Mouse (Mus musculus) urinary bladder, postnatal 10 days (tissue): ENCODE data around the gene Cpne4.
A peak's percentile ranks its signal among the peaks of the same experiment; 100 is the strongest.

Experiments used
- DNase-seq: peaks from one replicate; pipeline ENCODE4 v3.0.0; 2022; ENCODE audit warnings: low spot score

The Cpne4 gene

GRCm38 (mm10) chr9:105046014-105046413 lies 498.9 kb downstream of the Cpne4 start:
- no peak for DNase-seq

- DNase-seq: no peak
These were observed 501.3 kb downstream of the Cpne4 start for GRCm38 (mm10) chr9:105048351-105048750.

- no peak for DNase-seq
These were observed 502.6 kb downstream of the Cpne4 start for GRCm38 (mm10) chr9:105049636-105050035.

GRCm38 (mm10) chr9:105050257-105050656 lies 503.2 kb downstream of the Cpne4 start:
- no peak for DNase-seq

GRCm38 (mm10) chr9:105053147-105053557 lies 506.1 kb downstream of the Cpne4 start, which contains the start of gene Mrpl3:
Gene Mrpl3 (plus strand): TSS chr9:105053239.
- DNase-seq: peak; percentile 57

GRCm38 (mm10) chr9:105053812-105054211 lies 506.7 kb downstream of the Cpne4 start:
- DNase-seq: no peak

DNA sequence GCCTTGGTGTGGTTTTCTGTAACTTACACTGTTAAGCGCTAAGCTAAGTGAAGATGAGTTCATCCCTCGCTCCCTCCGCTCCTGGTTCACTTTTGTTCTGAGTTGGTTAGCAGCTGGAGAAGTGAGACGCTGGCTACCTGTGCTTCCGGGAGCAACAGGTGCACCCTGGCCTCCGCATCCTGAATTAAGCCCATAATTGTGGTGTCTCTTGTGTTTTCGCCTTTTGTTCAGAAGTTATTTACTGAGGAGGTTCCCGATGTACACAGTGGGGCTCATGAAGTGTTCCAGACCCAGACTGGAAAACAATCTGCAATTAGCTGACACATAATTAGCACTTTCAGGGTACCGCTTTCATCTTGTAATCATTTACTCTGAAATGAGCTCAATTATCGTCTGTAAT lies 522.0 kb downstream of the Cpne4 start:
- DNase-seq: no peak

DNA sequence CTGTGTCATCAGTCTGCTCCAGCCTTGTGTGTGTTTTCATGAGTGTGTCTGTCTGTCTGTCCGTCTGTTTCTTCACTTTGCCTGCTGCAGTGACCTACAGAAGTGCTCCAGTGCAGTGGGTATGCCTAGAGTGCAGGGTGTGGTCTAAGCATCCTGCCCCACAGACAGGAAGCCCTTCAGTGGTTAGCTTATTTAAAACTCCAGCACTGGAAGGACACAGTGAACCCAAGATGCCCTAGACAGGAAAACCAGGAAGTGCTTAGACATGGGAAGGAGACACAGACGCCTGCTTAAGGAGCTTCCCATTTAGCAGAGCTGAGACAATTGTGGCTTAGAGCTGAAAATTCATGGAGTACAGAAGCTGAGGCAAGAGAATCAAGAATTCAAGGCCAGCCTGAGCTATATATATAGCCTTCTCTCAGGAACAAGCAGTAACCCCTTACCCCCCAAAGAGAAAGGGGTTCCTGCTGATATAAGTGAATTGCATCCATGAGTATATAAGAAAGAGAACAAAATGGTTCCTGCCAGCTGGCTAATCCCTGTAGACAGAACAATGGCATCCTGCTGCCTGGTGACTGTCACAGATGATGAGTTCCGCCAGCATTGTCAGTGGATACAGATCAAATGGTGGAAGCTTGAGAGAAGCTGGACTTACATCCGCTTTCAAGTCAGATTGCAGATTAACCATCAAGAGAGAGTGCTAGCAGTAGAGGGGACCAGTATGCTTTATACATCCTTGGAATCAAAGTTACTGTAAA lies 526.1 kb downstream of the Cpne4 start:
- no peak for DNase-seq

DNA sequence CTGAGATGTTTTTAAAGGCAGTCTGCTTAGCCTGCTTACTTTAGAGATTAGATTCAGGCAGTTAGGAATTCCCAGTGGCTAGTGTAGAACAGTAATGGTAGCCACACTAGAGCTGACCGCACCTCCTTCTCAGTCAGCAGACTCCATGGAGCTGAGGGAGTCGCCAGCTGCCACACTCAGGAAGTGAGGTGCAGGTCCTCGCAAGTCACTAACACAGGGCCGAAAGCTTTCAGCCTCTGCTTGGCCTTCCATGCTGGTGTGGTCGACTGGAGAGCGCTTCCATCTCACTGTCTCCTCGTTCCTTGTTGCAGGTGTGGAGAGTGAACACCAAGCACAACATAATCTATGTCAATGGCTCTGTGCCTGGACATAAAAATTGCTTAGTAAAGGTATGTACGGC lies 527.8 kb downstream of the Cpne4 start:
- DNase-seq: no peak

DNA sequence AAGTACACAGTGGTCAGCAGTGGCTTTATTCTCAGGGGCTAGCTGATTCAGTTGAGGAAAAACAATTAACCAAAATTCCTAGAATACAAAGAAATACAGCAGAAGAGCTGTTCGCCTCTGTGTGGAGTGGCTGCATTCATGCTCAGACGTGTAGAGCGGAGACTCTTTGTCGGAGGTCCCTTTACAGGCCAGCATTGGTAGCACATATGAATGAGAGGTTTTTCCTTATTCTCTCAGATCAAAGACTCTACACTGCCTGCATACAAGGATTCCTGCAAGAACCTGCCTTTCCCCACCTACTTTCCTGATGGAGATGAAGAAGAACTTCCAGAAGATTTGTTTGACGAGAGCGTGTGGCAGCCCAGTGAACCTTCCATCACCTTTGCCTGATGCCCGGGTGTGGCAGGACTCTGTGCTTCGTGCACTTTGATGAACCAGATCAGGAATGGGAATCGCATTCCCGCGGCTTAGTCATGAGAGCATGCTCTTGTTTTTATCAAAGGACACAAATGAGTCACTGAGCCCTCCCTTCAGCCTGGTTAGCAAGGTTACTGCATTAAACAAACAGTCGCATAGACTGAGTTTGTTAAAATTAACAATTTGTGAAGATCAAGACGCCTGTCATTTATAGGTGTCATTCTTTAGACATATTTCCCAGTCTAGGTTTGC lies 529.8 kb downstream of the Cpne4 start:
- no peak for DNase-seq

- DNase-seq: no peak
These were observed 531.4 kb downstream of the Cpne4 start for GRCm38 (mm10) chr9:105078460-105078859.

DNA sequence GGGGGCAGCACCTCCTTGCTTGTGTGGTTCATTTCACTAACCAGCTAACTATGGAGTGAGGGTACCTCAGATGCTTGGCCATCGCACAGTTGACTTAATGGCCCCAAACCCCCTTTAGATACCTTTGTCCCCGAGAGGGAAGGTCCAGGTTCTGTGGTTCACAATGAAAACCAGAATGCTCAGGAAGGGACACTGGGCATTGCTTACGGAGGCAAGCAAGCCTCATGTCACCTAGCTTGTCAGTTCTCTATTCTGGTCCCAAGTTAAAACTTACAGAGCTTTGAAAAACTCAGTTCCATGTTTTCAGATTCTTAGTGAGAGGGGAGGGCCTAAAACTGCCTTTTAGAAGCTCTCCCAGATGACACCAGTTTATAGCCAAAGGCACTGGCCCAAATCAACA lies 533.2 kb downstream of the Cpne4 start:
- DNase-seq: no peak
